ENCODE assay signal across 8 mouse cellular contexts in genomic region chr3:122295511-122295910, GRCm38 (mm10). TPM values are rescaled to one million over a fixed set of nuclear protein-coding genes. Genes with fewer than 3 reads are reported as not detected.
DNase-seq lines count a peak whose midpoint lies in the region; ATAC-seq lines count a peak whose summit lies in the region.

No protein-coding gene starts in this region.

- peak; percentile 66 for DNase-seq in layer of hippocampus, adult 9-11 months
- DNase-seq in layer of hippocampus, postnatal 14 days (ENCODE audit: low spot score in 2 of 2): no peak
- peak; percentile 54 for DNase-seq in adrenal gland, postnatal 25 days
- DNase-seq in forebrain, embryonic 11.5 days (ENCODE audit: low spot score): peak; percentile 76
- peak; percentile 63 to 80 for DNase-seq in kidney, postnatal 36 days
- DNase-seq in lung, postnatal 14 days: peak; percentile 58
- DNase-seq in retina, postnatal 1 day: peak; percentile 86
- DNase-seq in urinary bladder, postnatal 4 days (ENCODE audit: low spot score in 2 of 2): no peak

- no peaks in the 10 kb centered on the region for H3K36me3 ChIP-seq in forebrain, embryonic 11.5 days (ENCODE audit: control insufficient read depth, insufficient read depth, low read length)

- peaks cover 12% of the 10 kb centered on the region; the same call in 1 of the 2 replicates for H3K4me1 ChIP-seq in forebrain, embryonic 11.5 days (replicated peaks; ENCODE audit: control insufficient read depth, insufficient read depth, low read length)

- WGBS in forebrain, embryonic 11.5 days: 13% methylated on average over 5 of the region's 5 CpGs

- H3K4me3 ChIP-seq in forebrain, embryonic 11.5 days (ENCODE audit: low read depth, low read length): no peak overlapping the region

- no peaks in the 10 kb centered on the region for H3K9me3 ChIP-seq in forebrain, embryonic 11.5 days (ENCODE audit: control insufficient read depth, low read length)

- no peaks in the 10 kb centered on the region for H3K27me3 ChIP-seq in forebrain, embryonic 11.5 days (ENCODE audit: control insufficient read depth, insufficient read depth, low read length)

- no peak overlapping the region for H3K27ac ChIP-seq in forebrain, embryonic 11.5 days (ENCODE audit: low read depth, low read length)

- no peak overlapping the region for H3K9ac ChIP-seq in forebrain, embryonic 11.5 days (ENCODE audit: low read length)

- no peak for ATAC-seq in forebrain, embryonic 11.5 days (replicated peaks; ENCODE audit: low FRiP score)

- no peak overlapping the region for H3K4me2 ChIP-seq in forebrain, embryonic 11.5 days (ENCODE audit: low read depth, low read length, severe bottlenecking)

RNA-seq across cellular contexts. Expression of gene Bcar3, which starts 1.6 kb away (rescaled TPM):
- total RNA-seq in layer of hippocampus, postnatal 14 days (2021): 10 to 100 TPM; 10.3 to 11.0 TPM
- 40.0 and 55.1 TPM in 2 replicates for total RNA-seq in adrenal gland, postnatal 25 days (2021)
- 12.5 and 14.5 TPM in 2 replicates for polyA plus RNA-seq in forebrain, embryonic 11.5 days (2014; fragmentation: Nextera tagmentation; extraction: Ambion mirVana)

RNA-seq across cellular contexts. Expression of gene Dnttip2, which starts 21.3 kb away (rescaled TPM):
- total RNA-seq in layer of hippocampus, postnatal 14 days (2021): 10 to 100 TPM; 24.3 to 30.0 TPM
- 41.9 and 43.5 TPM in 2 replicates for total RNA-seq in adrenal gland, postnatal 25 days (2021)
- 85.2 and 92.3 TPM in 2 replicates for polyA plus RNA-seq in forebrain, embryonic 11.5 days (2014; fragmentation: Nextera tagmentation; extraction: Ambion mirVana)

RNA-seq across cellular contexts. Expression of gene Gclm, which starts 50.2 kb away (rescaled TPM):
- 10 to 100 TPM; 56.9 to 58.0 TPM for total RNA-seq in layer of hippocampus, postnatal 14 days (2021)
- 69.9 and 101 TPM in 2 replicates for total RNA-seq in adrenal gland, postnatal 25 days (2021)
- polyA plus RNA-seq in forebrain, embryonic 11.5 days (2014; fragmentation: Nextera tagmentation; extraction: Ambion mirVana): 64.6 and 72.1 TPM in 2 replicates

Comparison
In these comparisons a context has a peak if more than half of its experiments do, and no peak if none do; other contexts are left out.
1. DNase-seq: peak in layer of hippocampus, adult 9-11 months (single experiment), adrenal gland, postnatal 25 days (single experiment), forebrain, embryonic 11.5 days (single experiment), kidney, postnatal 36 days (2 of 2), lung, postnatal 14 days (single experiment) and retina, postnatal 1 day (single experiment); none in layer of hippocampus, postnatal 14 days (0 of 2) and urinary bladder, postnatal 4 days (0 of 2).